Mouse (Mus musculus) CD4-positive, CD25-positive, alpha-beta regulatory T cell (primary cell): ENCODE data around the gene Dnajc21. TPM values are rescaled to one million over a fixed set of nuclear protein-coding genes. Genes with fewer than 3 reads are reported as not detected.

Experiments
- polyA plus RNA-seq: library from polyadenylated mRNA; unstranded; fragments of 100-300 nt; shearing (Covaris generic); gene quantifications from one replicate; pipeline ENCODE4 v1.2.1, GENCODE M21; 2017

The Dnajc21 gene
- polyA plus RNA-seq, result 33.4 TPM

GRCm38 (mm10) chr15:10470151-10470831 lies at the start of gene Dnajc21:
Gene Dnajc21 (minus strand): TSS chr15:10470516.

GRCm38 (mm10) chr15:10485484-10486364 lies 15.4 kb upstream of the Dnajc21 start, which contains the start of the genes Brix1 and Rad1:
Gene Brix1 (minus strand): TSS chr15:10485947.
Gene Rad1 (plus strand): TSS chr15:10486018.

Other genes starting within 250 kb of the Dnajc21 start
- gene Gm21973, start 145.1 kb downstream of the Dnajc21 start, polyA plus RNA-seq, result not detected
- not detected for gene Agxt2, start 112.0 kb downstream of the Dnajc21 start, polyA plus RNA-seq
- 111 TPM for gene Brix1, start 15.4 kb upstream of the Dnajc21 start, polyA plus RNA-seq
- gene Rad1, start 15.5 kb upstream of the Dnajc21 start, polyA plus RNA-seq, result 52.7 TPM
- not detected for gene Ttc23l, start 88.2 kb upstream of the Dnajc21 start, polyA plus RNA-seq
- 0.56 TPM for gene Rai14, start 244.1 kb upstream of the Dnajc21 start, polyA plus RNA-seq